Mouse (Mus musculus): ENCODE measurements at regions not wholly inside any gene's neighbourhood (a gene's known extent, or its start where the extent isn't known, plus 50 kb on each side); places are given as distances from the start of the nearest gene placed in this dataset.

GRCm38 (mm10) chr2:133221762-133222556 is 276.3 kb upstream of the Fermt1 start:
- no peak for DNase-seq (ENCODE audit: low spot score)

- DNase-seq (ENCODE audit: low spot score): peak; percentile 1
These were observed 289.6 kb upstream of the Fermt1 start for GRCm38 (mm10) chr2:133235175-133235920.

- DNase-seq (ENCODE audit: low spot score): no peak
These were observed 299.8 kb upstream of the Bmp2 start for GRCm38 (mm10) chr2:133252131-133252530.

- no peak for DNase-seq (ENCODE audit: low spot score)
These were observed 277.5 kb upstream of the Bmp2 start for GRCm38 (mm10) chr2:133274424-133274823.

- no peak for DNase-seq (ENCODE audit: low spot score)
These were observed 273.4 kb upstream of the Bmp2 start for GRCm38 (mm10) chr2:133278546-133278945.

- no peak for DNase-seq (ENCODE audit: low spot score)
These were observed 272.7 kb upstream of the Bmp2 start for GRCm38 (mm10) chr2:133279275-133279674.

GRCm38 (mm10) chr2:133282692-133283091 is 269.3 kb upstream of the Bmp2 start:
- no peak for DNase-seq (ENCODE audit: low spot score)

- no peak for DNase-seq (ENCODE audit: low spot score)
These were observed 268.2 kb upstream of the Bmp2 start for GRCm38 (mm10) chr2:133283709-133284108.

- no peak for DNase-seq (ENCODE audit: low spot score)
These were observed 257.8 kb upstream of the Bmp2 start for GRCm38 (mm10) chr2:133294136-133294535.

GRCm38 (mm10) chr2:133305936-133306335 is 246.0 kb upstream of the Bmp2 start:
- peak; percentile 2 for DNase-seq (ENCODE audit: low spot score)

GRCm38 (mm10) chr2:133311001-133311400 is 241.0 kb upstream of the Bmp2 start:
- DNase-seq (ENCODE audit: low spot score): no peak

GRCm38 (mm10) chr2:133326290-133327050 is 225.5 kb upstream of the Bmp2 start:
- DNase-seq (ENCODE audit: low spot score): no peak

- no peak for DNase-seq (ENCODE audit: low spot score)
These were observed 224.3 kb upstream of the Bmp2 start for GRCm38 (mm10) chr2:133327653-133328052.

GRCm38 (mm10) chr2:133336177-133336901 is 215.6 kb upstream of the Bmp2 start:
- DNase-seq (ENCODE audit: low spot score): no peak

GRCm38 (mm10) chr2:133338150-133338549 is 213.8 kb upstream of the Bmp2 start:
- DNase-seq (ENCODE audit: low spot score): peak; percentile 14

- DNase-seq (ENCODE audit: low spot score): no peak
These were observed 210.6 kb upstream of the Bmp2 start for GRCm38 (mm10) chr2:133341352-133341751.

GRCm38 (mm10) chr2:133345964-133346788 is 205.8 kb upstream of the Bmp2 start:
- DNase-seq (ENCODE audit: low spot score): no peak

GRCm38 (mm10) chr2:133346789-133347424 is 205.1 kb upstream of the Bmp2 start:
- DNase-seq (ENCODE audit: low spot score): peak; percentile 9

- no peak for DNase-seq (ENCODE audit: low spot score)
These were observed 200.7 kb upstream of the Bmp2 start for GRCm38 (mm10) chr2:133351306-133351705.

GRCm38 (mm10) chr2:133352800-133353199 is 199.2 kb upstream of the Bmp2 start:
- no peak for DNase-seq (ENCODE audit: low spot score)

All from gastrocnemius, adult 18-20 months (tissue).